Mouse (Mus musculus): ENCODE data around the gene Mrpl37.

Mrpl37 gene

DNA sequence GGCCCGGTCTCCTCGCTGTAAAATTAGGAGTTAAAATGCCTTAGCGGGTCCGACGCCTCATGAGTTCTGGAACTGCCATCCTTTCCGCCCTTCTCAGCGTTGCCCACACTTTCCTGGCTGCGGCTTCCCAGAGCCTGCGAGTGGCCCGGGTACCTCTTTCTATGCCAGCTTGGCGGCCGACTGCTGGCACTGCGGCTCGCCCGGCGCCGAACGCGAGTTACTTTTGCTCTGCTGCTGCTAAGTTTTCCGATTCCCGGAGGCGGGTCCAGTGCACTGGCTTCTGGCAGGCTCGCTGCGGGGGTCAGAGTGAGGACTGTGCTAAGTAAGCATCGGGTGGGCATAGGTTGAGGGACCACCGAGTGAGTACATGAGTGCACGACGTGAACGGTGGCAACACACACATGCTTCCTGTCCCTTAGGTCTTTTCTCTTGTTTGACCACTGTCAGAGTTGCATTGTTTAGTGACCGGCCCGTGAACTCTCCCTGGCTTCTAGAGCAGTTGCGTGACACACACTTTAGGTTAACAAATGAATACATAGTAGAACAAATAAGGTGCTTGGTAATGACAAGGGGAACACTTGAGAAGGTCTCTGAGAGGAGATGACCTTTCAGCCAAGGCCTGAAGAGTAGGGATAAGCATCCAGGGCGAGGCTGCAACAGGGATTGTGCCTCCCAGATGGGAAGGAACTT lies 628 bp upstream of the Mrpl37 start:
- DNase-seq (ENCODE audit: low spot score in 2 of 2) = peak in 1 of 2 experiments; percentile 10

GRCm38 (mm10) chr4:107064394-107065098 lies 2.1 kb downstream of the Mrpl37 start:
- no peak for DNase-seq (ENCODE audit: low spot score in 2 of 2)

- DNase-seq (ENCODE audit: low spot score in 2 of 2) = no peak
These were observed 3.5 kb downstream of the Mrpl37 start for GRCm38 (mm10) chr4:107063214-107063613.

- DNase-seq (ENCODE audit: low spot score in 2 of 2) = no peak
These were observed 5.1 kb downstream of the Mrpl37 start for GRCm38 (mm10) chr4:107061560-107061959.

DNA sequence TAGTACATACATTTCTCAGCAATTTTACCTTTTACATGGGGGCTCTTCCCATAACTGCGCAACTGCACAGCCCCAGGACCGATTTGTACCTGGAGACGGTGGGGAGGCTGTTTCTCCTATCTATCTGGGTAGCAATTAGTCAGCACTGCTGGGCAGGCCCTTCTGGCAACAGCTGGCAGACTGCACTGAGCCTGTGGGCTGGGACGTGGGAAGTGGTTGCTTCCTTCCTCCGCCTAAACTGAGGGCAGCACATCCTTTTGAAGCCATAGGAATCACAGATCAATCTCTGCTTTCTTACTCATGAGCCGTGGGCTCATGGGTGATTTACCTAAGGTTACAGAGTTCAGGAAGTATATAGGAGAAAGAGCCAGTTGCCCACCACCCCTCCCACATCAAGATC lies 7.9 kb downstream of the Mrpl37 start:
- no peak for DNase-seq (ENCODE audit: low spot score in 2 of 2)

GRCm38 (mm10) chr4:107058346-107058745 lies 8.3 kb downstream of the Mrpl37 start:
- no peak for DNase-seq (ENCODE audit: low spot score in 2 of 2)

DNA sequence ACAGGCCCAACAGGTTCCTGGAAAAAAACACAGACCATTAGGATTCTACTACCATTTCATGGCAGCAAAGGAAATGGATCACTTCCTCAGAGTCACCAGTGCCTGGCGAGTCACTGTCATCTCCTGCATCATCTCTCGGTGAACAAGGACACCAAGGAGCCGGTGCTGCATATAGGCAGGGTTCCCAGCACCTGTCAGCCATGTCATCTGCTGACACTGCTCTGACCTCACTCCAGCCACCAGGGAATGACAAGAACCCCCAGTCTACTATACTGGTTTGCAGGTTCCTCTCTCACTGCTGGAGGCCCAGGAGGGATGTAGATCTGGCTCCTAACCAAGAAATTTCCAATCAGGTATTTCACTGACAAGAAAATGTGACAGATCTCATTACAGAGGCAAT lies 10.6 kb downstream of the Mrpl37 start:
- DNase-seq (ENCODE audit: low spot score in 2 of 2) = no peak

DNA sequence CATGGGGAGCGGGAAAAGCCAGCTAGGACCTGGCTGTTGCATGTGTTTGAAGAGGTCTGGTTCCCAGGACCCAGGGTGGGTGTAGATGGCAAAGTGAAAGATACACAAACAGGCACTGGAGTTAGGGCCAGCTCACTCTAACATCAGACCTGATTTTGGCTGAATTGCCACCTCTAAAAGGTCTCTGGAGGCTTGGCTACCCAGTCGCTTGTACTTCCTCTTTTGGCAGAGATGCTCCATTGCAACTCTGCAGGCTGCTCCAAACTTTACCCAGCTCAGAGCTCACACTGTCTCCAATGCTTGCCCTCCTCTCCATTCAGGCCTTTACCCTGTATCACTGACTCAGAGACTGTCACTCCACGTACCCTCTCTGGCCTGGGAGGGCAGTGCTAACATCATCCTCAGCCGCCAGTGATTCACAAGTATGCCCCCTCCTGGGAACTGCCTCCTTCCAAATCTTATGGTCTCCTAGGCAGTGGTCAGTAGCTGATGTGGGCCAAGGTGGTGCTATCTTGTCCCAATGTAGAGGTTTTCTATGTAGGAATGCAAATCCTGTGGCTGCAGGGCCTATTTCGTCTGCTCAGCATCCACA lies 13.6 kb downstream of the Mrpl37 start:
- no peak for DNase-seq (ENCODE audit: low spot score in 2 of 2)

DNA sequence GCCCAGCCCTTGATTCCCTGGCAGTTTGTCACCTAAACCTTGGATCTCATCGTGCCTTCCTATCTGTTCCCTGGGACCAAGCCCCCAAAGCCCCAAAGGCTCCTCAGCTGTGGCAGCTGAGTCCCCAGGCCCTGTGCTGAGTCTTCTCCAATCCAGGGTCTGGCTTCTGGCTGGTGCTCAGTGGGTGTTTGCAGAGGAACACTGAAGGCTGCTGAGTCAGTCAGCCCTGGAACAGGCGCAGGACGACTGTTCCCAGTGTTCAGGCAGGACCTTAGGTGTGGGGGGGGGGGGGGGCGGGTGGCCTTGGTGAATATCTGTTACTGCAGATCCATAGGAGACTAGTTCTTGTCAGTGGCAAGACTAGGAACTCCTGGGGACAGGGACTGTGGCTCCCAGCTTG lies 14.8 kb downstream of the Mrpl37 start:
- DNase-seq (ENCODE audit: low spot score in 2 of 2) = no peak

- DNase-seq (ENCODE audit: low spot score in 2 of 2) = no peak
These were observed 18.0 kb downstream of the Mrpl37 start for GRCm38 (mm10) chr4:107048568-107049162.

DNA sequence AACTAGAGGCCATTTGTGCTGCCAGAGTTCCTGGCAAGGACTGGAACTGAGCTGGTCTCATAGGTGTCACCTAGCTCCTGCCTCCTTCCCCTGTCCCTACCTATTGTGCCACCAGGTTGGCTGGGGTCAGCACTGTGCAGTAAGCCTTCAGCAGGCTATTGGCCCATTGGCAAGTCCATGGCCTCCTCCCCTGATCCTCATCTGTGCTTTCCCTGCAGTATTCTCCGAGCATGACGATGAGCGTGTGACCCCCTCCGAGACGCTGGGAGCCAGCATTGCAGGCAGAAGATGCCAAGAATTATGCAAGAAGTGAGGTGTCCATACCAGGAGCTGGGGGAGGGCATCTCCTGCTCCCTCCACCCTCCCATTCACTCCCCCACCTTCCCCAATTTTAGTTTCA lies 18.9 kb downstream of the Mrpl37 start:
- DNase-seq (ENCODE audit: low spot score in 2 of 2) = no peak

GRCm38 (mm10) chr4:107045188-107045587 lies 21.5 kb downstream of the Mrpl37 start:
- no peak for DNase-seq (ENCODE audit: low spot score in 2 of 2)

DNA sequence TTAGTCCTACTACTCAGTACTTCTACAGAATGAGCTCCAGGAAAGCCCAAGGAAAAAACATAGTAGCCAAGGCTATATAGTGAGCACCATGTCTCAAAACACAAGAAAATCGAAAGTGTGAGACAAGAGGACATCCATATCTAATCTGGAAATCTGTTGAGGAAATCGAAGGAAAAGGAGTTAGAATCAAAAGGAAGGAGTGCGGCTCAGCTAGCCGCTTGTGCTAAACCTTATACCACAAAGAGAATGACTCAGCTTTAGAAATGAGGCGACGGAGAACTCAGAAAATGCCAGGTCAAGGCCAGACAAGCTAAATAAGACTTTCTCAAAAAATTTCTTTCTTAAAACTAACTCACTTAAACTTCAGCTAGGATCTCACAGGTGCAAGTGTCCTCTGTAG lies 24.4 kb downstream of the Mrpl37 start:
- no peak for DNase-seq (ENCODE audit: low spot score in 2 of 2)

DNA sequence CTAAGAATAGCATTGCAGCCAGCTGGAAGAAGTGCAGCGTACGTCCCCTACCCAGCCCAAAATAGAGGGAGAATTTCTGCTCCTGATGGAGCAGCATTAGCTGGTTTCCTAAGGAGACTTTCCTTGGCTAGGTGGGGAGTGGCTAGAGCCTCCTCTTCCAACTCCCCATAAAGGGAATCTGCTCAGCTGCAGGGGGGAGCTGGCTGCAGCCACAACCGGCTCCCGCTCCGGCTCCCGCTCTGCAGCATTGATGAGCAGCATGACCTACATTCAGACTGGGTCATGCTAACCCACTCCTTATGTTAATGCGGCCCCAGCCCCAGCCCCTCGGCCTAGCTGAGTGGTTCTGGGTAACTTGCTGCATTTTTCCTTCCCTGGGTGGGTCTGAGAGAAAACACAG lies 27.4 kb downstream of the Mrpl37 start:
- DNase-seq (ENCODE audit: low spot score in 2 of 2) = no peak

DNA sequence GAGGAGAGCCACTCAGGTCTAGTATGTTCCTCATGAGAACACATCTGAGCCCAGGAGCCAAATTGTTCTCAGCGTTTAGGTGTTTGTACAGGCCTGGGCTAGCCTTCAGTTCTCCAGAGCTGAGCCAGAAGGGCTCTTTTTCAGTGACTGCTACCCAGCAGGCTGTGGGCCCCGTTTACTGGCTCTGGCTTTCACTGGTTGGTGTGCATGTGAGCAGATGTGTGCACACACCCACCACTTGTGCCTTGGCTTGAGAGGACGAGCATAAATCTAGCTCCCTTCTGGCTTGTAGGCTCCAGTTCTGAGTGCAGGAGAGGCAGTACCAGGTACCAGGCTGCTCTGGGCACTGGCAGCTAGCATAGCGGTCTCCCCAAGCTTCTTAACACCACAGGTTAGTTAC lies 28.4 kb downstream of the Mrpl37 start:
- DNase-seq (ENCODE audit: low spot score in 2 of 2) = no peak

GRCm38 (mm10) chr4:107036985-107037384 lies 29.7 kb downstream of the Mrpl37 start:
- no peak for DNase-seq (ENCODE audit: low spot score in 2 of 2)

DNA sequence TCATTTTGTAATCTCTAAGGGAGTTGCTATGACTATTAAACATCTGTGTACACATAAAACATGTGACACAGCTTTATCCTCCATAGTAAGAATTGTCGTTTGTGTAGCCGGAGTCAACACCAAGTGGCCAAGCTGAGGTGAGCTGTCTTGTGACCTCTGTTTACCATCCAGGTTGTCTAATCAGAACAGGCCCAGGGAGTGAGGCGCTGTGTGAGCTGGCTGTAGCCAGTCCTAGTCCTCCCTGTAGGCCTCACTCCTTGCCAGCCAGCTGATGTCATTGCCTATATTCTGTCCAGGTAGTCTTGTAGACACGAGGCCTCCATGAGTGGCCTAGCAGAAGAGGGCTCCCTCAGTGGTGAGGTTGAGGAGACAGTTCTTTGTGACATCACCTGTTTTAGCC lies 31.0 kb downstream of the Mrpl37 start:
- DNase-seq (ENCODE audit: low spot score in 2 of 2) = no peak

- no peak for DNase-seq (ENCODE audit: low spot score in 2 of 2)
These were observed 40.2 kb downstream of the Mrpl37 start for GRCm38 (mm10) chr4:107026451-107026850.

GRCm38 (mm10) chr4:107025369-107025768 lies 41.3 kb downstream of the Mrpl37 start:
- DNase-seq (ENCODE audit: low spot score in 2 of 2) = no peak

DNA sequence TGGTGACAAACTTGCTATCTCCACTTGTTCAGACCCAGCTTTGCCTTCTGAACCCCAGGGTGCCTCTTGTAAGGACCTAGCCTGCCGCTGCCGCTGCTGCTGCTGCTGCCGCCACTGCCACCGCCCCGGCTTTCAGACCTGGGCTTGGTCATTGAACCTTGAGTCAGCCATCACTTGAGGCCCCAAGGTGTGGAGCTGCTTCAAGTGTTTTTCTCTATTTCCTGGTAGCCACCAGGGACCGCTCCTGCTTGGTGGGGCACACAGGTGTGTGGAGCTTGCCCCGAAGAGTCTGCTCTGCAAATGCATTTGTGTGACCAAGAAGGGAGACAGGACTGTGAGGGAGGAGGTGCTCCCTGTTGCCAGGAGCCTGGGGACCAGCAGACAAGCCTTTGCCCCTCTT lies 41.8 kb downstream of the Mrpl37 start:
- no peak for DNase-seq (ENCODE audit: low spot score in 2 of 2)

- DNase-seq (ENCODE audit: low spot score in 2 of 2) = no peak
These were observed 45.2 kb downstream of the Mrpl37 start for GRCm38 (mm10) chr4:107021464-107021863.

DNA sequence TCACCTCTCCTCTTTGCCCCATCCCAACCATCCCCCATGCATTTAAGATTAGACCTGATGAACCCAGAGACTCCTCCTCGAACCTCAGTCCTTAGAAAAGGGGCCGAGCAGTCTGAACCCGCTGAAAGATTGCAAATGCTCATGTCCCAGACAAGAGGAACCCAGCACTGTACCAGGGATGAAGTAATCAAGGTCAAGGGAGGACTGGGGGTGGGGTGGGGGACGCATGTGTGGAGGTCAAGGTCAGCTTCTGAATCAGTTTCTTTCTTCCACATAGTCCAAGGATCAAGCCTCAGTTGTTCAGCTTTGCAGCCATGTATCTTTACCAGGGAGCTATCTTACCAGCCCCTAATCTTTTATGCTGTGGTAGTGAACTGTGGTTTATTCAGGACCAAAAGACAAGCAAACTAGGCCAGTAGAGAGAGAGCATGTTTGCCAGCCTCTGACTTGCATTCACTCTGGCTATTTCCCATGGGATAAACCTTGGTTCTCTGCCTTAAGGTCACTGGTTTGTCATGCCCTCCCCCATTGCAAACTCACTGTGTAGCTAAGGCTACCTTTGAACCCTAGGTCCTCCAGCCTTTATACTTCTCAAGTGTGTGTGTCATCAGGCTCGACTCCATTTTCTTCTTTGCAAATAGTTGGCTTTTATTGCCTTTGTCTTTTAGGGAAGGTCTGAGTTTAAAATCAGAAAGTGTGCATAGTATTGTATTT lies 46.2 kb downstream of the Mrpl37 start:
- no peak for DNase-seq (ENCODE audit: low spot score in 2 of 2)
